Mouse (Mus musculus) c-Kit-positive CD71-negative TER-119-negative erythroid progenitor cells, embryonic 14.5 days (primary cell): Measurements from ENCODE around the gene Map4k1.

Source experiments
- DNase-seq: peaks from one replicate; pipeline ENCODE4 v3.0.0-alpha.2; 2013; ENCODE audit warnings: low read depth

The Map4k1 gene

GRCm38 (mm10) chr7:29026195-29026594 lies 44.3 kb downstream of the Map4k1 start:
- DNase-seq: no peak

GRCm38 (mm10) chr7:29026811-29027210 lies 45.0 kb downstream of the Map4k1 start:
- no peak for DNase-seq

DNA sequence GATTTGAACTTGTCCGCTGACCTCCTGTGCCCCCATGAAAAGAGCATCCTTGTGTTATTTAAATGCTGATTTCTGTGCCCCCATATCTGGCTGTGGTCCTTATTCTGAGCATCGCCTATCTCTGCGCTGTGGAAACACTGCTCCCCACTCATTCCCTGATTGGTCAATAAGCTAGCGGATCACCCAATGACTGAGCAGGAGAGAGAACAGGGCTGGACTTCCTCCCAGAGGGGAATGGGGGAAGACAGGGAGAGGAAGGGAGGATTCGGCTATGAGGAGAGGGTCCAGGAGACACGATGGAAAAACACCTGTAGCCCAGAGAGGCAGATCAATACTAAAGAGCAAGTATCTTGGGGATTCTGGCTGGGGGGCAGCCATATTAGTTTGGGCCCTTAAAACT lies 46.9 kb downstream of the Map4k1 start:
- DNase-seq: no peak

DNA sequence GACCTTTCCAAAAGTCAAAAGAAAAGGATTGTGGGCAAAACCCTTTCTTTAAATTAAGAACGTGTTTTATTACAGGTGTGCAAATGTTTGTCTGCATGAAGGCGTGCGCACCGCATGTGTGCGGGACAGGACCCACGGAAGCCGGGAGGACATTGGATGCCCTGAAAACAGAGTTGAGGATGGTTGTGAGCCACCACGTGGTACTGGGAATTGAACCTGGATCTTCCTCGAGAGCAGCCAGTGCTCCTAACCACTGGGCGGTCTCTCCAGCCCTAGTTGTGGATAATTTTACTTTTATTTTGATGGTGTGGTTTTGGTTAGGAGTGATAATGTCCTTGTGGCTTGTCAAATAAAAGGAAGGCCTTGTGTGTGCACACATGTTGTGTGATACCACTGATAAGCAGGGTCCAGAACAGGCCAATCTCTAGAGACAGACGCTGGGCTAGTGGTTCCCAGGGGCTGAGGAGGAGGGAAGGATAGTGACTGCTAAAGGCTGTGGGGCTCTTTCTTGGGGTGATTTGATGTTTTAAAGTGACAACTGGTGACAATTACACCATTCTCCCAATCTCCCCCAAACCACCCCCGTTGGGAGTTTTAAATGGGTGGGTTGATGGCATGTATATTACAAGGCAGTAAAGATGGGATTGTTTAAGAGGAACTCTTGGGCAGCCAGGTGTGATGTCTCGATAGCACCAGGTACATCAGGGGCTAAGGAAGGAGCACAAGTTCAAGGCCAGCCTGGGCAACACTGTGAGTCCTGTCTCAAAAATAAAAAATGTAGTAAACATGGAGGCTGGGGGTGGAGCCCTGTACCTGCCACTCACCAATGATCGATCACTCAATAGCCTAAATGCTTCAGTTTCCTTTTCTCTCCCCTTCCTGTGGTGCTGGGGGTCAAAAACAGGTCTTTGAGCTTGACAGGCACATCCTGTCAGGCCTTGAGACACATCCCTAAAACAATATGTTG lies 48.1 kb downstream of the Map4k1 start:
- DNase-seq: no peak

DNA sequence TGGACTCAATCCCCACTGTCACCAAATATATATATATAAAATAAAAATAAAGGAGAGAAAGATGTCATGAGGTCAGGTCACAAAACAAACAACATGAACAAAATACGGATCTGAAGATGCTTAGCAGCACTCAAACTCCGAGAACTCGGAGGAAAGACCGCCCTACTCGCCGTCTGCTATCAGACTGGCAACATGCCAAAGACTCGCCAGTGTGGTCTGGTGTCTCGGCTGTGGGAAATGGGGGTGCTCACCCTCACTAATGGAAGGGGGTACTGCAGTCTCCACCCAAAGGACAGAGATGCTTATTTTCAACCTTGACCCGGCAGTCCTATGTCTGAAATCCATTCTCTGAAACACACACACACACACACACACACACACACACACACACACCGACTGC lies 49.8 kb downstream of the Map4k1 start:
- DNase-seq: no peak

GRCm38 (mm10) chr7:29032685-29033084 lies 50.8 kb downstream of the Map4k1 start:
- DNase-seq: no peak

GRCm38 (mm10) chr7:29037261-29037660 lies 55.4 kb downstream of the Map4k1 start:
- no peak for DNase-seq

DNA sequence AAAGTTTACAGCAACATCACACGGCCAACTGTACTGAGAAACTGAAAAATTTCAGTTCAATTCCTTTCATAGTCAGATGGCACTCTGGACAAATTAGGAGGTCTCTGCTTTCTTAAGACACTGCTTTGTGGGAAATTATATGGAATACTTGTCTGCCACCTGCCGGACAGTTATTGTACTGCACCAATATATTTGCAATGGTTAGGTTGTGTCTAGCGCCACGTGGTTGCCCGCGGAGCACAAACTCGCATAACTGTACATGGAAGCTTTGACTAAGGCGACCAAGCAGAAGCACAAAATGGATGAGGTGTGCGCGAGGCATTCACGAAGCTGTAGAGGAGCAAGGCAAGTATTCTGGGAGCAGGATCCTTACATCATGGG lies 57.7 kb downstream of the Map4k1 start:
- peak; percentile 99 for DNase-seq

GRCm38 (mm10) chr7:29039985-29040661 lies 58.3 kb downstream of the Map4k1 start:
- no peak for DNase-seq

DNA sequence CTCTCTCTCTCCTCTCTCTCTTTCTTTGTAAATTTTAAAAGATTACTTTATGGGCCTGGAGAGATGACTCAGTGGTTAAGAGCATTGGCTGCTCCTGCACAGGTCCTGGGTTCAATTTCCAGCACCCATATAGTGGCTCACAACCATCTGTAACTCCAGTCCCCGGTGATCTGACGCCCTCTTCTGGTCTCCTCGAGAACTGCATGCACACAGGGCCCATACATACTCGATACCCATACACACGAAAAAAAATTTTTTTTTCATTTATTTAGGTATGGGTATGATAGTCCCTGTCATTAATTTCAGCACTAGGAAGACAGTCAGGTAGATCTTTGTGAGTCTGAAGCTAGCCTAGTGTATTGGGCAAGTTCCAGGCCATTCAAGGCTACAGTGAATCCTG lies 59.3 kb downstream of the Map4k1 start:
- DNase-seq: no peak

DNA sequence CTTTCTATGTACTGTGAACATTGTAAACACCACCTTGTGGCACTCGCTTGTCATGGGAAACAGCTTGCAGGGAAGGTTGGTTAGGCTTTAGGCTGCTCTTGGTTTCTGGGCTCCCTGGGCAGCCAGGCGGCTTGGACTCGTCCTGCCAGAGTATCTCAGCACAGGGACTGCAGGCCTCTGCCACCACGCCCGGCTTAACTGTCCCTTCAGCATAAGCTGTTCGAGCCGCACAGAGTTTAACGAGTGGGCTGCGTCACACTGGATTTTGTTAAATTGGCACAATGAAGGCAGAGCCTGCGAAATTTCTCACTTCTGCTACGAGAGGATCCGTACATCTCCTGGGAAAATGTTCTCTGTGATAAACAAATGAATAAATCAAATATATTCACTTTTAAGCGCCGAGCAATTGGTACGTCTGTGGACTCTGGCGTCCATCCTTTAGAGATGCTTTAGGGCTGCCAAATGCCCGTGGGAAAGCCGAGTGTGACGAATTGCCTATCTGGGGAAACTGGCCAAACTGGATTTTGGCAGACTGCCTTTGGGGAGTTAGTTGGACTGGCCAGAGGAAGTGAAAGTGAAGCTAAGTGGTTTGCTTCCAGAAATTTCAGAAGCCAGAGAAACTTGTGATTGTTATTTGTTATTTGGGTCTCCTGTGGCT lies 61.3 kb downstream of the Map4k1 start:
- DNase-seq: no peak

DNA sequence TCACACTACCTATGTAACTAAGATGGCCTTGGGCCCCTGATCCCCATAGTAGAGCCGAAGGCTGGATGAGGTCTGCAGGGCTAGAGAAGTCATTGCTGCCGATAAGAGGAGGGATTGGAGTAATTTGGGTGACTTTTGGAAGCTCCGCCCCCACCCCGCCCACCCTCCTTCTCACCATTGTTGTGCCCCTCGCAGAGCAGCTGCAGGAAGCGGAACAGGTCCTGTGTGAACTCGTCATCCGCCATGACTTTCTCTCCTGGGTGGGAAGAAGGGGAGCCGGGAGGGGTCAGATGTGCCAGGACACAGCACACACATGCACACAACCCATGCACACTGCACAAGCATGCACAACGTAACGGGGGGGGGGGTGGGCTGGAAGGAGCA lies 61.8 kb downstream of the Map4k1 start:
- DNase-seq: no peak

- DNase-seq: no peak
These were observed 62.5 kb downstream of the Map4k1 start for GRCm38 (mm10) chr7:29044302-29044701.

GRCm38 (mm10) chr7:29046533-29046932 lies 64.7 kb downstream of the Map4k1 start:
- no peak for DNase-seq

DNA sequence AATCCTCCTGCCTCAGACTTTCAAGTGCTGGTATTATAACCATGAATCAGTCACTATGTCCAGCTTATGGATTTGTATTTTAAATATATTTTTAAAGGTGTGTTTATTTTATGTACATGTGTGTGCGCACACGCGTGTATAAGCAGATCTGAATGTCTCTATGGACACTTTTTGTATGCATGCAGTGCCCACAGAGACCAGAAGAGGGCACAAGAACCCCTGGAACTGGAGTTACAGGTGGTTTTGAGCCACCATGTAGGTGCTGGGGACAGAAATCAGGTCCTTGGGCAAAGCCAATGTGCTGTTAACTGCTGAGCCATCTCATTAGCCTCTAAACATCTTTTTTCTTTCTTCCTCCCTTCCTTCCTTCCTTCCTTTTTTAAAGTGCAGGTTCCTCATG lies 66.2 kb downstream of the Map4k1 start:
- DNase-seq: no peak

GRCm38 (mm10) chr7:29048615-29049014 lies 66.8 kb downstream of the Map4k1 start:
- DNase-seq: no peak

GRCm38 (mm10) chr7:29050797-29051196 lies 68.9 kb downstream of the Map4k1 start:
- no peak for DNase-seq

- no peak for DNase-seq
These were observed 71.0 kb downstream of the Map4k1 start for GRCm38 (mm10) chr7:29052821-29053220.
